Mouse (Mus musculus) cerebral cortex, adult 2 months (tissue): ENCODE measurements around the gene Scn8a.

Experiments
- WGBS: fragments of 180-500 bp; shearing (Covaris S2); methylation state at CpG from one replicate; pipeline ENCODE4 v1.1.7; 2018; 5-methylcytosine and 5-hydroxymethylcytosine counted together

Scn8a gene

DNA sequence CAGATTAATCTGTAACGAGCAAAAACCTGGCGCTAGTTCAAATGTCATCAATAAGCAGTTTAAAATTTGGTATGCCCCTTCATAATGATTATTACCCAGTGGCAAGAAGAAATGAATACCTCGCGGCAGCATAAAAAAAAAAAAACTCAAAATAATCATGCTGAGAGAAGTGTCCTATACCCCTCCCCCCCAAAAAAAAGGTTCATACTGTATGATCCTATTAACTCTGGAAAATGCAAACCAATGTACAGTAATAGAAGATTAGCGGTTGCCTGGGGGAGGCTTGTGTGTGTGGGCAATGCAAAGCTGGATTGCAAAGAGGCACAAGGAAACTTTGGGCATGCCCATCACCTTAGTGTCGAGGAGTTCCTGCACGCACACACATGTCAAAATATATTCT is at the start of gene Scn8a:
Gene Scn8a, plus strand, starts transcription at position 301 of the 400 bp plus-strand sequence.
- WGBS: 39% methylated on average over 7 of the region's 7 CpGs

GRCm38 (mm10) chr15:100821824-100822223 is 47.8 kb upstream of the Scn8a start:
- 68% methylated on average over 8 of the region's 8 CpGs for WGBS

DNA sequence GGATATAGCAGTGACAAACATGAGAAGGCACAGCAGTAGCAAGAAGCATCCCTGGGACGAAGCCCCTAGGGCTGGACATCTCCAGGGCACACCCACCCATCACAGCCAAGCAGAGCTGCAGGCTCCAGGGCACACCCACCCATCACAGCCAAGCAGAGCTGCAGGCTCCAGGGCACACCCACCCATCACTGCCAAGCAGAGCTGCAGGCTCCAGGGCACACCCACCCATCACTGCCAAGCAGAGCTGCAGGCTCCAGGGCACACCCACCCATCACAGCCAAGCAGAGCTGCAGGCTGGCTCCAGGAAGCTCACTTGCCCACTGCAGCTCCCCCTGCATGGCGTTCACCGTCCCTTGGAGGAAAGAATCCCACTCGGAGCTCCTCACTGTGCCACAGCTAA is 47.3 kb upstream of the Scn8a start:
- 51% methylated on average over 4 of the region's 4 CpGs for WGBS

DNA sequence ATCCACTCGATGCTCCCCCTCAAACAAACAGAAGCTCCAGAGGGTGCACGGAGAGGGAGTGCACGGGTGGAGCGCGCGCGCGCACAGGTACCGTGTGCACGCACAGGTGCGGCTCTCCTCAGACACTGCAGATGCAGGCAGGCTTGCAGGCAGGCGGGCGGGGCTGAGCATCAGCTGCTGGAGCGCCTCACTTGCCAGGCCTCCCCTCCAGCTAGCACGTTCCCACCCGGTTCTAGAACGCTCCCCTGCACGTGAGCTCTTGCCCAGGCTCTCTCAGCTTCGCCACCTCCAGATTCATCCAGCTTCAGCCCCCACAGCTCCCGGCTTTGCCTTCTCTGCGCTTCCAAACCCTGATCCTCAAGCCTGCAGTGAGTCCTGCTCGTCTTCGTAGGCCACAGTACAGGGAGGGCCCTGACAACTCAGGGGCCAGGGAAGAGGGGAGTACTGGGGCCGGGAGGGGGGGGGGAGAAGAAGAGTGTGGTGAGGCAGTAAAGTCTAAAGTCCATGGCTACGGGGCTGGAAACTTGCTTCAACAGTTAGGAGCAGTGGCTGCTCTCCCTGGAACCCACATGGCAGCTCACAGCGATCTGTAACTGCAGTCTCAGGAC is 44.3 kb upstream of the Scn8a start:
- 13% methylated on average over 26 of the region's 26 CpGs for WGBS

DNA sequence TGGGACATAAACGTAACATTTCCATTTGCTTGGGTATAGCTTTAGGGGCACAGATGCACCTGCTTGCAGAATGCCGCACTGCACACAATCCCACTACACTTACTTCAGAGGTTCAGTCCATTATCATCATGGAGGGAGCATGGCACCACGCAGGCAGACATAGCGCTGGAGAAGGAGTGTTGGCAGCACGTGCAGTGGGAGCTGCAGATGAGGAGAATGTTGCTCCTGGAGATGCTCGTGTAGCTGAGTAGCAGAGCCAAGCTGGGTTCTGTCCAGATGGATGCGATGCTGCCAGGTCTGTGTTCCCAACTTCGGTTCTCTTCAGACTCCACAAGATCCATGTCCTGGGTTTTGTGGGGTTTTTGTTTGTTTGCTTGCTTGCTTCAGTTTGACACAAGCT is 43.6 kb upstream of the Scn8a start:
- 33% methylated on average over 8 of the region's 8 CpGs for WGBS

DNA sequence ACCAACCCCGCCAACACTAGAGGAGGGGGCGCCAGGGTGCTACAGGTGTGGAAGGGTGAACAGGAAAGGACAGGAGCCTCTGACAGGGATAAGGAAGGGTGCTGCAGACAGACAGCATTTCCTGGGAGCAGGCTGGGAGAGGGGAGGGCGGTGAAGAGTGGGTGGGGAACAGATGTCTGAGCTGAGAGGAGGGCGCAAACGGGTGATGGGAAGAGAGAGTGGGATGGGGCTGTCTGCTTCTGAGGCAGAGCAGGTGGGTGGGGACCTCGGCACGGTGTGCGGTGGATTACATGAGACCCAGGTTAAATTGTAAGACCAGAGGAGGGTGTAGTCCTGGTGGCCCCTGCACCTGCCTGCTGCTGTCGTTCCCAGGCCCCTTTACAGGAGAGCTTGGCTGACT is 39.9 kb upstream of the Scn8a start:
- 59% methylated on average over 9 of the region's 9 CpGs for WGBS

DNA sequence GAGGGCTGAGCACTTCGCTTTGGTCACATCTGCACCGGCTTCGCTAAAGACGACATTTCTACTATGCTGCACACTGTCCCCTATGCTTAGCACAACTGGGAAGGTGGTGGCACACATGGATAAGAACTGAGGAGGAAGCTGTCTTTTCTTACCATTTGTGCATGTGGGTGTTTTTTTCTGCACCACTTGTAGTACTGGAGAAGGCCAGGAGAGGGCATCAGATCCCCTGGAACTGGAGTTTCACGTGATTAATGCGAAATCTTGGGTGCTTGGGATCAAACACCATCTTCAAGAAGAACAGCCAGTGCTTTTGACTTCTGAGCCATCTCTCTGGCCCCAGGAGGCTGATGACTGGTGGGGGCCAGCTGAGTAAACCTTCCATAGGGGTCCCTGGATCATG is 39.0 kb upstream of the Scn8a start:
- WGBS: 59% methylated on average over 6 of the region's 6 CpGs

GRCm38 (mm10) chr15:100832144-100832543 is 37.5 kb upstream of the Scn8a start:
- WGBS: 52% methylated on average over 8 of the region's 8 CpGs

GRCm38 (mm10) chr15:100832784-100833183 is 36.9 kb upstream of the Scn8a start:
- WGBS: 36% methylated on average over 7 of the region's 7 CpGs

- 87% methylated on average over 8 of the region's 8 CpGs for WGBS
Measured at GRCm38 (mm10) chr15:100836729-100837128, 32.9 kb upstream of the Scn8a start.

- 24% methylated on average over 12 of the region's 12 CpGs for WGBS
Measured at GRCm38 (mm10) chr15:100838607-100839207, 31.0 kb upstream of the Scn8a start.

DNA sequence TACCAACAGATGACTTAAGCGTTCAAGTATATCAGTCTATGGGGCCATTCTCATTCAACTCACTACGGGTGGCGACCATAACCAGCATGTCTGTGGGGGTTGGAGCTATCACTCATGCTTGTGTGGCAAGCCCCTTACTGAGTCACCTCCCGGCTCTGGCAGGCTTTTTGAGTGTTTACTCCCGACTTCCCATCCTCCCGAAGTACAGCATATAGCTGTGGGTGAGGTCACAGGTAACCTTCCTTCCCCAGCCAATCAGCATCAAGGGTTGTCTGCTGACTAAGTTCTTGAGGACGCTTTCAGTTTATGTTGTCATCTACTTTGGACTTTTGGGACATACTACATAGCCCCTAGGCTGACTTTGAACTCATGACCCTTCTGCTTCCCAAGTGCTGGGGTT is 25.3 kb upstream of the Scn8a start:
- WGBS: 80% methylated on average over 7 of the region's 7 CpGs

GRCm38 (mm10) chr15:100845049-100845879 is 24.4 kb upstream of the Scn8a start:
- WGBS: 52% methylated on average over 26 of the region's 26 CpGs

DNA sequence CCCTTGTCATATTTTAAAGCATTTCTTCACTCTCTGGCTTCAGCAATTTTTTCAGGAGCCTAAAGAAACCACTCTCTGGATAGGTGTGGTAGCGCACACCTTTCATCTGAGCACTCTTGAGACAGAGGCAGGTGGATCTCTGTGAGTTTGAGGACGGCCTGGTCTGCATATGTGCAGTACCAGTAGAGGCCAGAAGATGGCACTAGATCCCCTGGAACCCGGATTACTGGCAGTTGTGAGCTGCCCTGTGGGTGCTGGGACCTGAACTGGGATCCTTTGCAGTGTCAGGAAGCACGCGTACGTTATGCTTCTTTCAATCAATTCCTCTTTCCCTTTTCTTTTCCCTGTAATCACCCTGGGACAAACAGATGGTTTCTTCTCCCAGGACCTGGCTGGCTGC is 22.5 kb upstream of the Scn8a start:
- 87% methylated on average over 6 of the region's 6 CpGs for WGBS

DNA sequence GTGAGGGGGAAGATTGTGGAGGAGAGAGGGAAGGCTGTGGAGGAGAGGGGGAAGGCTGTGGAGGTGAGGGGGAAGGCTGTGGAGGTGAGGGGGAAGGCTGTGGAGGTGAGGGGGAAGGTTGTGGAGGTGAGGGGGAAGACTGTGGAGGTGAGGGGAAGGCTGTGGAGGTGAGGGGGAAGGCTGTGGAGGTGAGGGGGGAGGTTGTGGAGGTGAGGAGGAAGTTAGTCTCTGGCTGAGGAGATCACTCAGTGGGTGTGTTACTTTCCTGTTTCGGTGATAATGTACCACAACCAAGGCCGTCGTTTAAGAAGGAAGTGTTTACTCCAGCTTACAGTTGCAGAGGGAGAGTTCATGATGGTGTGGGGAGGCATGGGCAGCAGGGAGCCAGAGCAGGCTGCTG is 12.1 kb upstream of the Scn8a start:
- WGBS: 70% methylated on average over 3 of the region's 3 CpGs

DNA sequence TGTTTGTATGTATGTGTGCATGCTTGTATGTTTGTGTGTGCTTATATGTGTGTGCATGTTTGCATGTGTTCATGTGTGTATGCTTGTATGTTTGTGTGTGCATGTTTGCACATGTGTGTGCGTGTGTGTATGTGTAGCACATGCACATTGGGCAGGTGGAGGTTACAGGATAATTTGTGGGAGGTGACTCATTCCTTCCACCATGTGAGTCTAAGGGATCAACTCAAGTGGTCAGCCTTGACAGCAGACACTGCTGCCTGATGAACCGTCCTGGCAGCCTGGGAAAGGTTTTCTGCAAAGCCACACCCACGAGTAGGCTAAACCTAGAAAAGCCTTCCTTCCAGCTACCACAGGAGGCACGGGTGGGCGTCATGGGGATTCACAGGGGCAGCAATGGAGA is 8.8 kb upstream of the Scn8a start:
- 47% methylated on average over 5 of the region's 5 CpGs for WGBS

DNA sequence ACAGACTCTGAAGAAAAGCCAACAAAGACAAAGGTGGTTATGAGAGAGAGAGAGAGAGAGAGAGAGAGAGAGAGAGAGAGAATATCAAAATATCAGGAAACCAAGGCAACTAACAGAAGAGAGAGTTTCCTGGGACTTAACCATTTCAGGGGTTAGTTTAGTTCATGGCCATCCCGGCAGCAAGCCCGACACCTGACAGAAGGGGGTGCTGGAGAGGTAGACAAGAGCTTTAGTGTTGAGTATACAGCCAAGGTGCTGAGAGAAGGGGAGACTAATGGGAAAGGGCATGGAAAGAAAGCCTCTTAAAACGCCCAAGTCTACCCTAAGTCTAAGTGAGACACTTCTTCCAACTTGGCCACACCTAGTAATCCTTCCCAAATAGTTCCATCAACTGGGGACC is 4.1 kb upstream of the Scn8a start:
- WGBS: 63% methylated on average over 3 of the region's 3 CpGs

DNA sequence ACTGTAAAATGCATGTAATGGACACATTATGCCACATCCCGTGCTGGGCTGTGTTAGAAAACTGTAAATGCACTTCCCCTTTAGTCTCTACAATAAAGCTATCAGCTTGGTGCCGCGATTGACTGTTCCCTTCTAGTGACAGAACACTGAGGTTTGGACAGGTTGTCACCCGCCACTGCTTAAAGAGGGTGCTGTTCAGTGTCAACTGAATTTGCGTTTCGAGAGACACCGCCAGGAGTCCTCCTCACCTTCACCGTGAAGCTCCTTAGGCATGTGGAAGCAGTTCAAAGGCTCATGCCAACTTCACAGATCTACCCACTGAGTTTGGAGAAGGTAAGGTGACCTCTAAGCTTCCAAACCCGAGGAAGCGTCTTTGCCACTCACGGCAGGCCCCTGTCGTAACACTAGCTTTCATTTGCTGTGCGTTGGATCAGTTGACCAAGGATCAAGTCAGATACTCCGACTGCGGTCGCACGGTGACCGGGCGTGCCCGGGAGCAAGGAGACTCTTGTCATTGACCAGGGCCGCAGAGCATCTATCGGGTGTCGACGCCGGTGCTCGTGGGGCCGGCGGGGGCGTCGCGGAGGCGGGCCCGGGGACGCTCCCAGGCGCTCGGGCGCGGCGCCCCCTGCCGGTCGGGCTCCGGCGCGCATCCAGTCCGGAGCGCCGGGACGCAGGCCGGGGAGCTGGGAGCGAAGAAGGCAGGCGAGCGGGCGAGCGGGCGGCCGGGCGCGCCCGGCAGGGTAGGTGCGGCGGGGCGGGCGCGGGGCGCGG is 530 bp downstream of the Scn8a start:
- WGBS: 4% methylated on average over 66 of the region's 66 CpGs

- 9% methylated on average over 60 of the region's 69 CpGs for WGBS
Measured at GRCm38 (mm10) chr15:100870775-100871106, 1.1 kb downstream of the Scn8a start.

GRCm38 (mm10) chr15:100871107-100872011 is 1.7 kb downstream of the Scn8a start:
- 1% methylated on average over 48 of the region's 53 CpGs for WGBS

DNA sequence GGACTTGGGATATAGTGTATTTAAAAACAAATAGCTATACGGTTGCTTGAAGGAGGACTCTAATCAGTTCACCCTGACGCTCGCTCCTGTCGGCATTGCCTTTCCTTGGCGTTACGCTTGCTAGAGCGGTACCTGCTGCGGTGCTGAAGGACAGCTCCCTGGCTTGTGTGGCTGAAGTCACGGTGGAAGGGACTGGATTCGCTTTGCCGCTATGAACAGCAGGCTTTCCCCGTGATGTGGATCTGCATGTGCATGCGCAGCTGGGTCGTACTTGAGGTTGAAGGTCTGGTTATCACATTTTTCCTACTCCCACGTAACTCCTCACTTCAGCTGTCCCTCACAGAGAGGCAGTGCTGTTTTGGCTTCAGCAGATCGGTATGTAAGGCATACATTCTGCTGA is 3.5 kb downstream of the Scn8a start:
- WGBS: 3% methylated on average over 16 of the region's 16 CpGs
